Mouse (Mus musculus) frontal cortex, postnatal 36 days (tissue): ENCODE measurements around the gene Dagla.

Experiments
- DNase-seq, 2 experiments: peaks; one replicate each; pipeline ENCODE4 v3.0.0; 2022; ENCODE audit warnings: low spot score in 2 of 2

Gene Dagla

GRCm38 (mm10) chr19:10280771-10281540, 23.7 kb downstream of the Dagla start:
- no peak for DNase-seq

- no peak for DNase-seq
Measured at GRCm38 (mm10) chr19:10279668-10280067, 25.0 kb downstream of the Dagla start.

DNA sequence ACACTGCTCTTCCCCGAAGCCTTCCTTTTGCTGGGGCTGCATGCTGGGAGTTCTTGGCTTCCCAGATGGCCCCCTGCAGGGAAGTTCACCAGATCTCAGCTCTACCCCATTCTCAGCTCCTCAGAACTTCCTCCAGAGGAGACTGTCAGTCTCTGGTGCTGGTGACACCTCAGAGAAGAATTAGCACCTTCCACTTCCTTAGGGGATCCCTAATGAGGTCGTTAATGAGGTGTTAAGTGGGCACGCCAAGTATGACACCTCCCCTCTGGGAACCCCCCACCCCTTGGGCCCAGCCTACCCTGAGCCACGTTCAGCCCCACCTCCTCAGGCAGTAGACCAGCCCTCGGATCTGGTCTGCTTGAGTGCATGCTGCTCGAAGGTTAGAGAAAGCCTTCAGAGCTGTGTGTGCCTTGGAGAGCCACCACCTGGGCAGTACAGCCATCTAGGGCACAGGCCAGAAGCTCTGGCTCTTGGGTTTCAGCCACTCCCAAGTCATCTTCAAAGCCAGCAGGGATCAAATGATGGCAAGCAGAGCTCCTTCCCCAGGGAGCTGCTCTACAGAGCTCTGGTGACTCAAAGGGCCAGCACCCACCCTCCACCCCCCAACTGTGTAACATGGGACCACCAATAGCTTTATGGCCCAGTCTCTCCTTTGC, 25.9 kb downstream of the Dagla start:
- DNase-seq: no peak

DNA sequence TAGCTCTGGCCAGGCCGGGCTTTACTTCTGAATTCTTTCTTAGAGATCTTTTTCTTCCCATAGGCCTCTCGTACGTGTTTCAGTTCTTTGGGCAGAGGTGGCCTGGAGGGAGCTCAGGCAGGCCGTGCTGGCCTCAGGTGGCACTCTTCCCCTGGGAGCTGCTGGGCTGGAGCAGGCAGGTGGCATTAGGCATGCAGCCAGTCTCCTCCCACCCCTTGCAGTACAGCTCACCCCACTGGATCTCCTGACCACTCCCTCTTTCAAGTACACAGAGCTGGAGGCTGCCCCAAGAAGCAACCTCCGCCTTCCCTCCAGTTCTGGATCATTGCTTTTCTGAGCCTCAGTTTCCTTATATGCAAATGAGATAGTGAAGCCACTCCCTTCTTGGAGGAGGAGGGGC, 26.9 kb downstream of the Dagla start:
- DNase-seq: no peak

- no peak for DNase-seq
Measured at GRCm38 (mm10) chr19:10277331-10277730, 27.3 kb downstream of the Dagla start.

DNA sequence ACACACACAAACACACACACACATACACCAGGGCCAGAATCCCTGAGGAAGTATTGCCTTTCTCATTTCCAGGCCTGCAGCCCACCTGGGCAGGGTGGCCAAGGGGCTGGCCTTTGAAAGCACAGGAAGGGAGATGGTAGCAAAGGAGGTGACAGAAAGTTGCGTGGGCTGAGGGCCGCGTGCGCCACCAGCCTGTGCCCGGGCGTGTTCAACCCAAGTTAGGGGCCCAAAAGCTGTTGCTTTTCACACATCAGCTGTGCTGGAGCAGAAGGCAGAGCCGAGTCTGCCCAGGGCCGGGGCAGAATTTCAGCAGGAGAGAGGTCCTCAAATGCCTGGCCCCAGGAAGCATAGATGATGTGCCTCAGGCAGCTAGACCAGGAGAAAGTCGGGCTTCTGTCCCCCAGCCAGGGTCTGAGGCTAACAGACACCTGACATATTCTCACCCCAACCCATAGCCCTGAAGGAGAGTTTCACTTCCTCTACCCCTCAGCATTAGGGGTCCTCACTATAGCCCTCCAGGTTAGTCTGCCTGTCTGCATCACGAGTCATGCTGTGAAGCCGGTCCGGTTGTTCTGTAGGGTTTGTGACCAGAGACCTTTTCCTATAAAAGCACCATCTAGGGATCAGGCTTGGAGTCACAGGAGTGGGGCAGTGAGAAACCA, 28.1 kb downstream of the Dagla start:
- DNase-seq: peak in 1 of 2 experiments; percentile 57

DNA sequence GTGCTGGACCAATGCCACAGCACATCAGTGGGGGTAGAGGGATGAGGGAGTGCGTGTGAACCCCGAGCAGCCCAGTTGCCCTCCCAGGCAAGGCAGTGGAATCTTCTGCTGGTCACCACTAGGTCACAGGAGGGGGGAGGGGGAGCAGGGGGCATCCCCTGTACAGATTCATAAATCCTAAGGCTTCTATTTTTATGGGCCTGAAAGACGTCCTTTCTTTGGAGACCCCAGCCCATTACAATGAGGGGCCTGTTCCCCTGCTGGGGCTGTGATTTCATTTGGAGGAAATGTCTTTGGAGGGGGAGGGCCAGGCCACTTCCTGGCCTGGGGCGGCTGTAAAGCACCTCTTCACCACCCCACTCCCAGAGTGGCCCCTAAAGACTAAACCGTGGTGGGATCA, 30.6 kb downstream of the Dagla start:
- DNase-seq: no peak

GRCm38 (mm10) chr19:10272746-10273145, 31.9 kb downstream of the Dagla start:
- DNase-seq: peak; percentile 79 to 81

- no peak for DNase-seq
Measured at GRCm38 (mm10) chr19:10271592-10271991, 33.1 kb downstream of the Dagla start.

DNA sequence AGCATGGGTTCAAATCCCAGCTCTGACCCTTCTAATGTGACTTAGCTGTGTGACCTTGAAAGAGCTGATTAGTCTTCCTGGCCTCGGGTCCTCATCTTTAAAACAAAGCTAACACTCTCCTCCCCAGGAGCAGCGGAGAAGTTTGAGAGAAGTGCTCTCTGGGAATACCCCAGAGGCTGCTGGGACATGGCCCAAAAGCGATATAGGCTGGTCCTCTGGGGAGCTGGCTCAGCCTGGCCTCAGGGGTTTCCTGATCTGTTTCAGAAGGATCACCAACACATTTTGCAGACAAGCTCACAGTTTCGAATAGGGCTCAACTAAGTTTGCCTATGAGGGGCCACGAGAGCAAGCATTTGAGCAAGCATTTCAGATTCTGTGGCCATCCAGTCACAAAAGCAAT, 34.3 kb downstream of the Dagla start:
- DNase-seq: no peak

DNA sequence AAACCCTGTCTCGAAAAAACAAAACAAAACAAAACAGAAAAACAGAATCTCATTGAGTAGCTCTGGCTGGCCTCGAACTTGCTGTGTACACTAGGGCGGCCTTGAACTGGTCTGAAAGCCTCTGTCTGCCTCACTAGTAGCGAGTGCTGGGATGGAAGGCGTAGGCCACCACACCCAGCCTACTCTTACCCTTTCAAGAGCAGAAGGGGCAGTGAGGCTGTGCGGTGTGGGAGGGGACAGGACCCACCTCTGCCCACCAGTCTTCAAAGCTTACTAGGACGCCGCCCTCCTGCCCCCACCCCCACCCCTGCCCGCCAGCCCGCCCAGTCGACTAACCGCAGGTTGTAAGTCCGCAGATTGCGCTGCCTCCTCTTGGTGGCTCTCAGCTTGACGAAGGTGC, 35.8 kb downstream of the Dagla start:
- no peak for DNase-seq

- no peak for DNase-seq
Measured at GRCm38 (mm10) chr19:10267953-10268352, 36.7 kb downstream of the Dagla start.

- no peak for DNase-seq
Measured at GRCm38 (mm10) chr19:10267057-10267456, 37.6 kb downstream of the Dagla start.

GRCm38 (mm10) chr19:10266196-10266850, 38.4 kb downstream of the Dagla start:
- DNase-seq: peak; percentile 67 to 82

- no peak for DNase-seq
Measured at GRCm38 (mm10) chr19:10261369-10261768, 43.3 kb downstream of the Dagla start.

- DNase-seq: peak; percentile 81 to 85
Measured at GRCm38 (mm10) chr19:10258279-10259011, 46.2 kb downstream of the Dagla start.

DNA sequence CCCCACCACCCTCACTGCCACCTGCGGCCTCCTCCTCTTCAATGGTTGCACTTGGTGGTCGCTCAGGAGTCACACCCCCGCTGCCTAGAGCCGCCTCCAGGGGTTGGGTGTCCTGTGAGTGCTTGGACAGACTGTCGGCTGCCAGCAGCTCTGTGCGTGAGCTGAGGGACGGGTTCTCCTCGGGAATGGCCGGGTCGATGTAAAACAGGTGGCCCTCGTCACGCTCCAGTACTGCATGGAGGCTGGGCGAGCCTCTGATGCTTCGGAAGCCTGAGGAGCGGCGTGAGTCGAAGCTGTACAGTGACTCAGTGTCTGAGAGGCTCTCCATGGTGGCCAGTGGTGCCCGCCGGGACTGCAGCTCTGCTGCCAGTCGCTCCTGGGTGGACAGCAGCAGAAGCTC, 56.5 kb downstream of the Dagla start:
- DNase-seq: no peak

DNA sequence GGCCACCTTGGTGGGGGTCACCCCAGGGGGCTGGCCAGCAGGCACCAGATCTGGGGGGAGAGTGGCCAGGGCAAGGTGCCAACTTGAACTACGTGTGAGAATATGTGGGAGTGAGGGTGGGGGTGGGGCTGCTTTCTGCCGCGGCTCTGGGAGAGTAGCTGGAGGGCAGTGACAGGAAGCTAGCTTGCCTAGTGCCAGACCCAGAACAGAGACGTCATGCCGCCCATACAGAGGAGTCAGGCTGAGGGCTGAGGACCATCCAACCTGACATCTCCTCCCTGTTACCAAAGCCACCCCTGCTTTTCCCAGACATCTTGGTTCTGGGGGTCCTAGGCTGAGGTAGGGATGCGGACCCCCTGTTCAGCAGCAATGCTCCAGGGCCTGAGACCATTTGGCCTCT, 57.5 kb downstream of the Dagla start:
- no peak for DNase-seq

DNA sequence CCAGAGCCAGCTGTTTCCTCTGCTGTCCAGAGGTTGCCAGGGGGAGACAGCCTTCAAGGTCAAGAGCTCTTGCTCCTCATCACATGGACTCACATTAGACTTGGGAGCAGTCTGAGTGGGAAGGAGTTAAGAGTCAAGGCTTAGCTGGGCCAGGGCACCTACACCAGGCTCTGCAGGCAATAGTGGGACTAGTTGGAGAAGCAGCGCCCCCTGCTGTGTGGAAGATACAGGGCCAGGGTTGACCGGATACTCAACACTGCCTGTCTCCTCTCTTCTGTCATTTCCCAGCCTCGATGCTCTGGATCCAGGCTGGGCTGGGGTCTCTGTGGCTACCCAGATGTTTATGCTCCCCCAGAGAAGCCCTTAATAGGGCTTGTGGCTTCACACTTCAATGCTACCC, 60.5 kb downstream of the Dagla start:
- peak in 1 of 2 experiments; percentile 63 for DNase-seq

GRCm38 (mm10) chr19:10242916-10243315, 61.8 kb downstream of the Dagla start:
- DNase-seq: no peak

DNA sequence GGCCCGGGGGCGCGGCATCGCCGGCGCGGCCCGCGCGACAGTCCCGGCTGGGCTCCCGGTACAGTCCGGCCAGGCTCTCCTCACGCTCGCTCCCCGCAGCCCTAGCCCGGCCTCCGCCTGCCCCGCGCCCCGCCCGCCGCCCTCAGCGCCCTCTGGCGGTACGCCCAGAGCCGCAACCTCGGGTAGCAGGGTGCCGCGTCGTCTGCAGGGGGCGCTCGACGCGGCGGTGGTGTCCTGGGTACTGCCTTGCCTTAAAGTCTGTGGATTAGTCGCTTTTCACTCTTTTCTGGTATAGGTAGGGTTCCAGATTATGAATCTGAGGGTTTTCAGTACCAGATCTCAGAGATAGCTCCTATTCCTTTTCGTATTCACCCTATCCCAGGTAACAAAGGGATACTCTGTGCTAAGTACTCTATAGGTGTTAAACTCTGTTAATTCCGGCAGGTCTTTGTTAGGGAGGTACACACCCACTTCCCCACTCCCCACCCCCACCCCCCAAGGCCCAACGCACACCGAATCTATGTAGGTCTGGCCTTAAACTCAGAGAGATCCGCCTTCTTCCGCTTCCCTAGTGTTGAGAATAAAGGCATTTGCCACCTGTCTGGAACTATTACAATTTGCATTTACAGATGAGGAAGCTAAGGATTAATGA, 63.9 kb downstream of the Dagla start, which contains the start of gene Myrf:
Gene Myrf, minus strand, starts transcription at position 95 of the 652 bp plus-strand sequence.
- peak; percentile 63 to 64 for DNase-seq
